Mouse (Mus musculus) small intestine, adult 2 months (tissue): ENCODE results near the gene Rab14.

Experiments used
- CTCF ChIP-seq: fragments of 200-500 bp; IDR thresholded peaks from 2 replicates; pipeline ENCODE4 v1.5.1; 2012; ENCODE audit warnings: low read depth, mild to moderate bottlenecking, control low read depth, inconsistent platforms, low read length, moderate library complexity, mixed read lengths; ENCODE audit not compliant: insufficient replicate concordance, insufficient read length; ENCODE audit errors: extremely low read depth
- POLR2A ChIP-seq: fragments of 200-500 bp; IDR thresholded peaks from 2 replicates; pipeline ENCODE4 v1.6.1; 2012; ENCODE audit warnings: low read depth, mild to moderate bottlenecking, control low read depth, inconsistent platforms, low read length, moderate library complexity

DNA sequence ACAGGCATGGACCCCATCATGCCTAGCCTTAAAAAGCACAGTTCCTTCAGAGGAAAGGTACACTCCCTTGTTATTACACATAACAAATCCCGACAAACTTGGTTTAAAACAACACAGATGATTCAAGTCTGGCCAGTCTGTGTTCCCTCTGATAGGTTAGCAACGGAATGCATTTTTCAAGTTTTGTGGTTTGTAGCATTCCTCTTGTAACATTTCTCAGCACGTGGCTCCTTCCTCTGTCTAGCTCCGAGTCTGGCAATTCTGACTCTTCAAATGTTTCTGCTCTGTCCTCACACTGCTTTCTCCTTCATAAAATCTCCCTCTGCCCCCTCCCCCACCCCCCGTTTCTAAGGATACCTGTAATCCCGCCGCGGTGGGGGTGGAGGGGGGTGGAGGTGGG, 29.3 kb upstream of the Rab14 start:
- TF ChIP-seq CTCF (no peak), POLR2A (no peak)
